Mouse (Mus musculus) bone marrow, adult 2 months (tissue): ENCODE results near the gene Gm49358.

Source experiments
- CTCF ChIP-seq: fragments of 200-500 bp; IDR thresholded peaks from 2 replicates; pipeline ENCODE4 v1.5.1; 2011; ENCODE audit warnings: low read length, control low read depth; ENCODE audit not compliant: control insufficient read depth, insufficient read depth
- POLR2A ChIP-seq: fragments of 200-500 bp; IDR thresholded peaks from 2 replicates; pipeline ENCODE4 v1.6.1; 2011; ENCODE audit warnings: low read depth, mild to moderate bottlenecking, control low read depth, low read length, borderline replicate concordance; ENCODE audit not compliant: control insufficient read depth

GRCm38 (mm10) chr10:86825871-86826522 is 62.2 kb downstream of the Gm49358 start:
- TF ChIP-seq POLR2A (no peak), CTCF (no peak)
